Mouse (Mus musculus) embryonic fibroblast, embryonic 13.5 days (primary cell): ENCODE data around the gene Fyco1.

Experiments
- CTCF ChIP-seq: IDR thresholded peaks from 2 replicates; pipeline ENCODE4 v1.5.1; 2011; ENCODE audit warnings: mild to moderate bottlenecking, control low read depth, low read length, moderate library complexity, borderline replicate concordance; ENCODE audit not compliant: insufficient read depth
- POLR2A ChIP-seq: IDR thresholded peaks from 2 replicates; pipeline ENCODE4 v1.6.1; 2011; ENCODE audit warnings: low read depth, mild to moderate bottlenecking, control low read depth, low read length, moderate library complexity

GRCm38 (mm10) chr9:123852449-123853390, 1.0 kb upstream of the Fyco1 start:
- no peak for TF ChIP-seq CTCF
- no peak; the same call in 1 of the 2 replicates for TF ChIP-seq POLR2A
